Mouse (Mus musculus) cerebellum, adult 9-10 months (tissue): ENCODE measurements around the gene Pdzd2.

Experiments used
- DNase-seq: peaks from one replicate; pipeline ENCODE4 v3.0.0; 2022

Gene Pdzd2

GRCm38 (mm10) chr15:12728381-12728780 is 11.3 kb downstream of the Pdzd2 start:
- no peak for DNase-seq

- DNase-seq = no peak
Measured at GRCm38 (mm10) chr15:12725256-12725655, 14.5 kb downstream of the Pdzd2 start.

- no peak for DNase-seq
Measured at GRCm38 (mm10) chr15:12721684-12722500, 17.8 kb downstream of the Pdzd2 start.

GRCm38 (mm10) chr15:12718819-12719218 is 20.9 kb downstream of the Pdzd2 start:
- no peak for DNase-seq

- no peak for DNase-seq
Measured at GRCm38 (mm10) chr15:12717410-12717809, 22.3 kb downstream of the Pdzd2 start.

- DNase-seq = no peak
Measured at GRCm38 (mm10) chr15:12716881-12717280, 22.8 kb downstream of the Pdzd2 start.

- no peak for DNase-seq
Measured at GRCm38 (mm10) chr15:12714322-12714721, 25.4 kb downstream of the Pdzd2 start.

- DNase-seq = no peak
Measured at GRCm38 (mm10) chr15:12713216-12713615, 26.5 kb downstream of the Pdzd2 start.

- DNase-seq = peak; percentile 21
Measured at GRCm38 (mm10) chr15:12710036-12710435, 29.7 kb downstream of the Pdzd2 start.

- no peak for DNase-seq
Measured at GRCm38 (mm10) chr15:12708297-12708696, 31.4 kb downstream of the Pdzd2 start.

GRCm38 (mm10) chr15:12706902-12707301 is 32.8 kb downstream of the Pdzd2 start:
- no peak for DNase-seq

GRCm38 (mm10) chr15:12700367-12700766 is 39.4 kb downstream of the Pdzd2 start:
- peak; percentile 68 for DNase-seq

GRCm38 (mm10) chr15:12697741-12698140 is 42.0 kb downstream of the Pdzd2 start:
- DNase-seq = no peak

- DNase-seq = no peak
Measured at GRCm38 (mm10) chr15:12696889-12697288, 42.8 kb downstream of the Pdzd2 start.

- no peak for DNase-seq
Measured at GRCm38 (mm10) chr15:12689716-12690381, 49.9 kb downstream of the Pdzd2 start.

- DNase-seq = no peak
Measured at GRCm38 (mm10) chr15:12682549-12682948, 57.2 kb downstream of the Pdzd2 start.

GRCm38 (mm10) chr15:12681891-12682290 is 57.8 kb downstream of the Pdzd2 start:
- no peak for DNase-seq

- DNase-seq = no peak
Measured at GRCm38 (mm10) chr15:12680750-12681149, 59.0 kb downstream of the Pdzd2 start.

- no peak for DNase-seq
Measured at GRCm38 (mm10) chr15:12679996-12680395, 59.7 kb downstream of the Pdzd2 start.

- DNase-seq = no peak
Measured at GRCm38 (mm10) chr15:12678540-12679112, 61.1 kb downstream of the Pdzd2 start.

GRCm38 (mm10) chr15:12675366-12675765 is 64.4 kb downstream of the Pdzd2 start:
- DNase-seq = no peak

GRCm38 (mm10) chr15:12674026-12674425 is 65.7 kb downstream of the Pdzd2 start:
- no peak for DNase-seq

GRCm38 (mm10) chr15:12667760-12668520 is 71.8 kb downstream of the Pdzd2 start:
- no peak for DNase-seq
